Mouse (Mus musculus) retina, embryonic 14.5 days (tissue): ENCODE data around the gene Rspo4.
A peak's percentile ranks its signal among the peaks of the same experiment; 100 is the strongest.

Experiments
- DNase-seq: peaks from one replicate; pipeline ENCODE4 v3.0.0-alpha.2; 2015; ENCODE audit warnings: low spot score

Rspo4 gene

GRCm38 (mm10) chr2:151842648-151843226 is at the start of gene Rspo4:
Rspo4 (plus strand) TSS chr2:151842927.
- DNase-seq: peak; percentile 52

- no peak for DNase-seq
These were observed 27.1 kb upstream of the Rspo4 start for GRCm38 (mm10) chr2:151815586-151815985.

GRCm38 (mm10) chr2:151862257-151862810 is 19.6 kb downstream of the Rspo4 start:
- DNase-seq: peak; percentile 76

GRCm38 (mm10) chr2:151864941-151865340 is 22.2 kb downstream of the Rspo4 start:
- DNase-seq: no peak

GRCm38 (mm10) chr2:151866487-151866886 is 23.8 kb downstream of the Rspo4 start:
- DNase-seq: peak; percentile 79

GRCm38 (mm10) chr2:151868196-151868595 is 25.5 kb downstream of the Rspo4 start:
- no peak for DNase-seq

- peak; percentile 64 for DNase-seq
These were observed 31.8 kb downstream of the Rspo4 start for GRCm38 (mm10) chr2:151874551-151874950.

- peak; percentile 85 for DNase-seq
These were observed 33.3 kb downstream of the Rspo4 start for GRCm38 (mm10) chr2:151876012-151876485.

- no peak for DNase-seq
These were observed 35.9 kb downstream of the Rspo4 start for GRCm38 (mm10) chr2:151878645-151879044.

- no peak for DNase-seq
These were observed 37.0 kb downstream of the Rspo4 start for GRCm38 (mm10) chr2:151879760-151880159.

- no peak for DNase-seq
These were observed 48.3 kb downstream of the Rspo4 start for GRCm38 (mm10) chr2:151891031-151891430.

- peak; percentile 32 for DNase-seq
These were observed 50.5 kb downstream of the Rspo4 start for GRCm38 (mm10) chr2:151893122-151893774.

GRCm38 (mm10) chr2:151894209-151894980 is 51.7 kb downstream of the Rspo4 start:
- DNase-seq: no peak

GRCm38 (mm10) chr2:151895911-151896310 is 53.2 kb downstream of the Rspo4 start:
- DNase-seq: no peak

GRCm38 (mm10) chr2:151898106-151898505 is 55.4 kb downstream of the Rspo4 start:
- DNase-seq: no peak

- no peak for DNase-seq
These were observed 58.1 kb downstream of the Rspo4 start for GRCm38 (mm10) chr2:151900845-151901244.

GRCm38 (mm10) chr2:151903267-151903666 is 60.5 kb downstream of the Rspo4 start:
- DNase-seq: no peak

GRCm38 (mm10) chr2:151903933-151904332 is 61.2 kb downstream of the Rspo4 start:
- no peak for DNase-seq

GRCm38 (mm10) chr2:151904636-151905035 is 61.9 kb downstream of the Rspo4 start:
- no peak for DNase-seq

- no peak for DNase-seq
These were observed 64.3 kb downstream of the Rspo4 start for GRCm38 (mm10) chr2:151907020-151907419.

GRCm38 (mm10) chr2:151909386-151909785 is 66.7 kb downstream of the Rspo4 start:
- DNase-seq: no peak

GRCm38 (mm10) chr2:151910498-151910897 is 67.8 kb downstream of the Rspo4 start:
- DNase-seq: no peak
